Mouse (Mus musculus): ENCODE measurements around the gene Coa7. TPM values are rescaled to one million over a fixed set of nuclear protein-coding genes. Genes with fewer than 3 reads are reported as not detected.

The Coa7 gene
- 2.0 and 4.8 TPM in 2 replicates for polyA plus RNA-seq (2012; rRNA removed)

GRCm38 (mm10) chr4:108327730-108328484, at the start of gene Coa7:
Gene Coa7 (plus strand): TSS chr4:108328140.

GRCm38 (mm10) chr4:108300670-108301373, 27.1 kb upstream of the Coa7 start, which contains the start of gene Zyg11b:
Gene Zyg11b (minus strand): TSS chr4:108301096.

GRCm38 (mm10) chr4:108383183-108383714, 55.3 kb downstream of the Coa7 start, which contains the start of gene Shisal2a:
Gene Shisal2a (minus strand): TSS chr4:108383349.

Other genes with a start within 250 kb of the Coa7 start
- gene Podn, start 231.7 kb upstream of the Coa7 start, polyA plus RNA-seq (2012; rRNA removed), result 17.2 and 19.1 TPM in 2 replicates
- gene Scp2, start 183.1 kb upstream of the Coa7 start, polyA plus RNA-seq (2012; rRNA removed), result 26.2 and 35.1 TPM in 2 replicates
- gene Echdc2, start 162.7 kb upstream of the Coa7 start, polyA plus RNA-seq (2012; rRNA removed), result 45.9 and 51.3 TPM in 2 replicates
- gene Zyg11a, start 110.1 kb upstream of the Coa7 start, polyA plus RNA-seq (2012; rRNA removed), result 0.10 TPM in 2 replicates
- gene Zyg11b, start 27.0 kb upstream of the Coa7 start, polyA plus RNA-seq (2012; rRNA removed), result 1.3 and 1.5 TPM in 2 replicates
- gene Shisal2a, start 55.2 kb downstream of the Coa7 start, polyA plus RNA-seq (2012; rRNA removed), result 0.44 TPM in 1 of 2 replicates, not detected in the other
- gene Gpx7, start 78.8 kb downstream of the Coa7 start, polyA plus RNA-seq (2012; rRNA removed), result 4.3 and 5.2 TPM in 2 replicates
- 7.7 and 9.6 TPM in 2 replicates for gene Tut4, start 131.3 kb downstream of the Coa7 start, polyA plus RNA-seq (2012; rRNA removed)